Comparison of ENCODE assay signal across 8 mouse cellular contexts in the genomic region with DNA sequence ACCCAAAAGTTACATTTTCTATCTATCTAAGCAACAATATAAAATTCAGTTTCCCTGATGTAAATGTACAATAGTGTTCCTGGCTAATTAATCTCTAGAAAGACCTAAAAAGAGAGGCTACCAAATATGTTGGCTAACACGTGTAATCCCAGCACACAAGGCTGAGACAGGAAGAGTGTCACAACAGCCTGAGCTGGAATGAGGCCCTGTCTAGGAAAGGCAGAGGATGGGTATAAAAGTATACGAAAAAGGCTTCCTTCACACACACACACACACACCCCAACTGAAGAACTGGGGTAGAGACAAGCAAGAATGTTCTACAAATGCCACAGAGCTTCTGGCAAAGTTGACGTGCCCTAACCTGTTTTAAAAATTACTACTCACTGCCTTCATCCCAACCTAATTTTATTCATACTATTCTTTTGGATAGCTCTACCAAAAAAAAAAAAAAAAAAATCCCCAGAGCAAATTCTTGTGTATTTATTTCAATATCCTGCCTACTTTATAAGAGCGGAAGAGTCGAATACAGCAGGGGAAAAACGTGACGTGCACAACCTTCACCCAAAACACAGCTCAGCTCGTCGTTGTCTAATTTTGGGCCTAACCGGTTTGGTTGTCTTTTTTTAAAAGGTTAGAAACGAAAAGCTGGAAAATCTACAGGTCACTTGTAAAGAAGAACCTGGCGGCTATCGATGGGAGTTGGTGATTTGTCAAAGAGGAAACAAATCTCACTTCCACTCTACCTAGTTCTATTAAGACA. TPM values are rescaled to one million over a fixed set of nuclear protein-coding genes. Genes with fewer than 3 reads are reported as not detected.
DNase-seq lines count a peak whose midpoint lies in the region; ATAC-seq and TF ChIP-seq lines count a peak whose summit lies in the region.

No protein-coding gene starts in this region.

- WGBS in forebrain, embryonic 14.5 days, result 6% methylated on average over 13 of the region's 13 CpGs
- 6% methylated on average over 13 of the region's 13 CpGs for WGBS in liver, embryonic 12.5 days (ENCODE audit: insufficient replicate concordance)

- H3K27ac ChIP-seq in forebrain, embryonic 14.5 days (ENCODE audit: low read depth, low read length), result no peak overlapping the region
- H3K27ac ChIP-seq in liver, embryonic 12.5 days, result peak overlapping the region; percentile 98

- ATAC-seq in G1E (ENCODE audit: extremely low read depth, insufficient number of reproducible peaks, low FRiP score, poor library complexity, severe bottlenecking), result no peak
- ATAC-seq in forebrain, embryonic 14.5 days, result no peak
- no peak for ATAC-seq in liver, embryonic 12.5 days

- peak overlapping the region; percentile 92 for H3K4me3 ChIP-seq in G1E (ENCODE audit: low read depth, low read length)
- peak overlapping the region; percentile 96 for H3K4me3 ChIP-seq in forebrain, embryonic 14.5 days (ENCODE audit: low read depth, low read length)
- peak overlapping the region; percentile 92 for H3K4me3 ChIP-seq in liver, embryonic 12.5 days

- no peaks in the 10 kb centered on the region for H3K27me3 ChIP-seq in G1E (ENCODE audit: insufficient read depth, low read length)
- no peaks in the 10 kb centered on the region for H3K27me3 ChIP-seq in forebrain, embryonic 14.5 days (replicated peaks; ENCODE audit: control insufficient read depth, insufficient read depth, low read length)
- no peaks in the 10 kb centered on the region for H3K27me3 ChIP-seq in liver, embryonic 12.5 days (replicated peaks)

- H3K4me1 ChIP-seq in G1E (ENCODE audit: insufficient read depth, low read depth, low read length), result peaks cover 26% of the 10 kb centered on the region
- H3K4me1 ChIP-seq in forebrain, embryonic 14.5 days (ENCODE audit: control insufficient read depth, insufficient read depth, low read length), result peaks cover 14% of the 10 kb centered on the region; the same call in 1 of the 2 replicates
- H3K4me1 ChIP-seq in liver, embryonic 12.5 days, result peaks cover 27% of the 10 kb centered on the region

- TF ChIP-seq CTCF in G1E (IDR thresholded peaks at IDR 0.05; ENCODE audit: low read depth, low read length), result no peak

- H3K4me2 ChIP-seq in forebrain, embryonic 14.5 days (ENCODE audit: low read length), result peak overlapping the region; percentile 77
- H3K4me2 ChIP-seq in liver, embryonic 12.5 days, result peak overlapping the region; percentile 71

- peaks cover 19% of the 10 kb centered on the region for H3K36me3 ChIP-seq in G1E (replicated peaks)
- H3K36me3 ChIP-seq in forebrain, embryonic 14.5 days (ENCODE audit: control insufficient read depth, insufficient read depth, low read length), result peaks cover 7% of the 10 kb centered on the region; the same call in 1 of the 2 replicates
- no peaks in the 10 kb centered on the region for H3K36me3 ChIP-seq in liver, embryonic 12.5 days

- DNase-seq in kidney, postnatal 10 days, result peak; percentile 9
- DNase-seq in kidney, postnatal 4 days, result no peak
- no peak for DNase-seq in G1E (ENCODE audit: low spot score)
- no peak for DNase-seq in forebrain, embryonic 14.5 days (ENCODE audit: low spot score)
- DNase-seq in right cerebral cortex, adult 2 months (ENCODE audit: low spot score in 2 of 2), result no peak
- DNase-seq in adrenal gland, postnatal 10 days, result no peak
- DNase-seq in ovary, adult 18-20 months (ENCODE audit: low spot score), result no peak

- H3K9ac ChIP-seq in forebrain, embryonic 14.5 days (ENCODE audit: low read length), result peak overlapping the region; percentile 95
- H3K9ac ChIP-seq in liver, embryonic 12.5 days, result peak overlapping the region; percentile 98

- H3K9me3 ChIP-seq in G1E (replicated peaks), result no peaks in the 10 kb centered on the region
- no peaks in the 10 kb centered on the region for H3K9me3 ChIP-seq in forebrain, embryonic 14.5 days (replicated peaks; ENCODE audit: control insufficient read depth, low read length)
- no peaks in the 10 kb centered on the region for H3K9me3 ChIP-seq in liver, embryonic 12.5 days (replicated peaks)

RNA-seq across cellular contexts. Expression of a gene that starts 1.3 kb away (rescaled TPM):
- 59.0 and 63.4 TPM in 2 replicates for total RNA-seq in G1E (2014; fragmentation: Nextera tagmentation)
- total RNA-seq in G1E (2017), result 38.5 and 45.6 TPM in 2 replicates
- 37.6 and 44.5 TPM in 2 replicates for polyA plus RNA-seq in G1E (2012)
- 39.3 and 45.9 TPM in 2 replicates for polyA plus RNA-seq in forebrain, embryonic 14.5 days (2014; fragmentation: Nextera tagmentation; extraction: Ambion mirVana)
- polyA plus RNA-seq in liver, embryonic 12.5 days (2016; fragmentation: Nextera tagmentation; extraction: Ambion mirVana), result 17.7 and 18.3 TPM in 2 replicates
- 10 to 100 TPM; 47.5 to 50.3 TPM for total RNA-seq in adrenal gland, postnatal 10 days (2021)

RNA-seq across cellular contexts. Expression of a gene that starts 21.7 kb away (rescaled TPM):
- 29.9 and 38.5 TPM in 2 replicates for total RNA-seq in G1E (2014; fragmentation: Nextera tagmentation)
- total RNA-seq in G1E (2017), result 35.6 and 38.9 TPM in 2 replicates
- polyA plus RNA-seq in G1E (2012), result 16.7 and 19.2 TPM in 2 replicates
- polyA plus RNA-seq in forebrain, embryonic 14.5 days (2014; fragmentation: Nextera tagmentation; extraction: Ambion mirVana), result 141 and 159 TPM in 2 replicates
- 33.8 and 37.2 TPM in 2 replicates for polyA plus RNA-seq in liver, embryonic 12.5 days (2016; fragmentation: Nextera tagmentation; extraction: Ambion mirVana)
- total RNA-seq in adrenal gland, postnatal 10 days (2021), result 10 to 100 TPM; 34.1 to 35.0 TPM

RNA-seq across cellular contexts. Expression of a gene that starts 21.8 kb away (rescaled TPM):
- total RNA-seq in G1E (2014; fragmentation: Nextera tagmentation) (9.3 and 12.4 TPM in 2 replicates), G1E (2017) (21.5 and 25.1 TPM in 2 replicates)
- polyA plus RNA-seq in G1E (2012), result 3.7 and 4.6 TPM in 2 replicates
- 49.8 and 54.1 TPM in 2 replicates for polyA plus RNA-seq in forebrain, embryonic 14.5 days (2014; fragmentation: Nextera tagmentation; extraction: Ambion mirVana)
- 7.6 TPM in 2 replicates for polyA plus RNA-seq in liver, embryonic 12.5 days (2016; fragmentation: Nextera tagmentation; extraction: Ambion mirVana)
- 10 to 100 TPM; 10.8 to 11.2 TPM for total RNA-seq in adrenal gland, postnatal 10 days (2021)
